Mouse (Mus musculus) embryonic facial prominence, embryonic 14.5 days (tissue): Measurements from ENCODE around the gene Sowaha. TPM values are rescaled to one million over a fixed set of nuclear protein-coding genes. Genes with fewer than 3 reads are reported as not detected.

Source experiments
- ATAC-seq: fragments of 200-750 bp; cut with Nextera tagmentation; 2 replicates; pipeline ENCODE4 v1.8.0; 2017; ENCODE audit warnings: low read depth, moderate number of reproducible peaks, moderate TSS enrichment
- DNase-seq: peaks from one replicate; pipeline ENCODE4 v3.0.0-alpha.2; 2015; ENCODE audit warnings: low spot score
- H3K27ac ChIP-seq: fragments of 300-500 bp; sonication (generic); replicated peaks from 2 replicates; pipeline ENCODE4 v1.5.1; 2014; ENCODE audit warnings: low read depth, mild to moderate bottlenecking, low read length, moderate library complexity
- H3K27me3 ChIP-seq: fragments of 300-500 bp; sonication (generic); replicated peaks from 2 replicates; pipeline ENCODE4 v1.6.1; 2014; ENCODE audit warnings: low read length; ENCODE audit not compliant: control insufficient read depth, insufficient read depth
- H3K36me3 ChIP-seq: fragments of 300-500 bp; sonication (generic); 2 replicates; pipeline ENCODE4 v1.6.1; 2014; ENCODE audit warnings: low read length, mixed read lengths; ENCODE audit not compliant: control insufficient read depth, insufficient read depth
- H3K4me1 ChIP-seq: fragments of 300-500 bp; sonication (generic); 2 replicates; pipeline ENCODE4 v1.6.1; 2014; ENCODE audit warnings: antibody characterized with exemption, low read length; ENCODE audit not compliant: control insufficient read depth, insufficient read depth
- H3K4me2 ChIP-seq: fragments of 300-500 bp; sonication (generic); 2 replicates; pipeline ENCODE4 v1.6.1; 2014; ENCODE audit warnings: low read depth, mild to moderate bottlenecking, low read length, moderate library complexity, mixed read lengths
- H3K4me3 ChIP-seq: fragments of 300-500 bp; sonication (generic); 2 replicates; pipeline ENCODE4 v1.5.1; 2014; ENCODE audit warnings: low read depth, mild to moderate bottlenecking, low read length
- H3K9ac ChIP-seq: fragments of 300-500 bp; sonication (generic); 2 replicates; pipeline ENCODE4 v1.6.1; 2014; ENCODE audit warnings: low read depth, mild to moderate bottlenecking, low read length, moderate library complexity, mixed read lengths
- H3K9me3 ChIP-seq: fragments of 300-500 bp; sonication (generic); 2 replicates; pipeline ENCODE4 v1.6.1; 2016; ENCODE audit warnings: low read length; ENCODE audit not compliant: control insufficient read depth
- WGBS: fragments of 180-500 bp; shearing (Covaris S2); extraction: QIAGEN DNeasy Blood & Tissue Kit; methylation state at CpG from one replicate; pipeline ENCODE4 v1.1.7; 2014; 5-methylcytosine and 5-hydroxymethylcytosine counted together
- polyA plus RNA-seq: library from polyadenylated mRNA; unstranded; fragments of >200 nt; fragmentation: Nextera tagmentation; extraction: Ambion mirVana; gene quantifications from 2 replicates; pipeline ENCODE4 v1.2.1, GENCODE M21; 2014

Sowaha gene
- polyA plus RNA-seq, 1 experiment from 2014 or later, result 1.0 TPM

- 71% methylated on average over 6 of the region's 6 CpGs for WGBS
- H3K27me3 ChIP-seq, result no peaks in the 10 kb centered on the region
- no peak for ATAC-seq
Observed at GRCm38 (mm10) chr11:53496946-53497345, 16.9 kb upstream of the Sowaha start.

GRCm38 (mm10) chr11:53495417-53495816 lies 15.3 kb upstream of the Sowaha start:
- Histone ChIP-seq H3K27ac (peak overlapping the region; percentile 58; the same call in 1 of the 2 replicates), H3K27me3 (no peaks in the 10 kb centered on the region), H3K4me3 (no peak overlapping the region), H3K36me3 (no peaks in the 10 kb centered on the region), H3K9ac (no peak overlapping the region), H3K4me2 (no peak overlapping the region), H3K9me3 (no peaks in the 10 kb centered on the region), H3K4me1 (peaks cover under 1% of the 10 kb centered on the region; the same call in 1 of the 2 replicates)
- no peak for ATAC-seq
- DNase-seq, result peak; percentile 73
- WGBS, result 27% methylated on average over 6 of the region's 6 CpGs

More at GRCm38 (mm10) chr11:53496946-53497345, 16.9 kb upstream of the Sowaha start:
- H3K4me1 ChIP-seq, result peaks cover 5% of the 10 kb centered on the region; the same call in 1 of the 2 replicates
- H3K36me3 ChIP-seq, result no peaks in the 10 kb centered on the region
- DNase-seq, result no peak
- H3K27ac ChIP-seq, result no peak overlapping the region
- no peak overlapping the region for H3K4me2 ChIP-seq
- no peaks in the 10 kb centered on the region for H3K9me3 ChIP-seq
- H3K4me3 ChIP-seq, result no peak overlapping the region
- no peak overlapping the region for H3K9ac ChIP-seq

GRCm38 (mm10) chr11:53493243-53493955 lies 13.3 kb upstream of the Sowaha start:
- no peak overlapping the region for H3K27ac ChIP-seq
- no peak overlapping the region for H3K4me3 ChIP-seq
- H3K9ac ChIP-seq, result no peak overlapping the region
- no peaks in the 10 kb centered on the region for H3K4me1 ChIP-seq
- peak; percentile 23; the same call in 1 of the 2 replicates for ATAC-seq
- DNase-seq, result no peak
- no peak overlapping the region for H3K4me2 ChIP-seq
- H3K9me3 ChIP-seq, result no peaks in the 10 kb centered on the region
- no peaks in the 10 kb centered on the region for H3K36me3 ChIP-seq
- 45% methylated on average over 3 of the region's 3 CpGs for WGBS
- no peaks in the 10 kb centered on the region for H3K27me3 ChIP-seq

- no peaks in the 10 kb centered on the region for H3K27me3 ChIP-seq
- no peaks in the 10 kb centered on the region for H3K4me1 ChIP-seq
- H3K4me2 ChIP-seq, result no peak overlapping the region
- DNase-seq (peak; percentile 71), ATAC-seq (peak; percentile 38; the same call in 1 of the 2 replicates)
- no peak overlapping the region for H3K27ac ChIP-seq
- H3K36me3 ChIP-seq, result no peaks in the 10 kb centered on the region
- WGBS, result 14% methylated on average over 8 of the region's 8 CpGs
- H3K9ac ChIP-seq, result no peak overlapping the region
- no peaks in the 10 kb centered on the region for H3K9me3 ChIP-seq
- H3K4me3 ChIP-seq, result no peak overlapping the region
Observed at GRCm38 (mm10) chr11:53491954-53492401, 11.9 kb upstream of the Sowaha start.

- no peak overlapping the region for H3K4me3 ChIP-seq
- H3K4me2 ChIP-seq, result no peak overlapping the region
- DNase-seq (no peak), ATAC-seq (no peak)
- H3K27ac ChIP-seq, result no peak overlapping the region
- H3K36me3 ChIP-seq, result no peaks in the 10 kb centered on the region
- 59% methylated on average over 9 of the region's 9 CpGs for WGBS
- no peak overlapping the region for H3K9ac ChIP-seq
- H3K4me1 ChIP-seq, result no peaks in the 10 kb centered on the region
- H3K27me3 ChIP-seq, result 0 out of 2 replicates have a peak, but pooled peaks cover 4% of the 10 kb centered on the region
- H3K9me3 ChIP-seq, result no peaks in the 10 kb centered on the region
Observed at GRCm38 (mm10) chr11:53489421-53489820, 9.3 kb upstream of the Sowaha start.

- Histone ChIP-seq H3K27ac (no peak overlapping the region), H3K4me1 (no peaks in the 10 kb centered on the region), H3K4me2 (no peak overlapping the region), H3K9me3 (no peaks in the 10 kb centered on the region), H3K36me3 (no peaks in the 10 kb centered on the region), H3K9ac (no peak overlapping the region), H3K27me3 (0 out of 2 replicates have a peak, but pooled peaks cover 4% of the 10 kb centered on the region), H3K4me3 (no peak overlapping the region)
- no peak for DNase-seq
- 93% methylated on average over 5 of the region's 5 CpGs for WGBS
- no peak for ATAC-seq
Observed at GRCm38 (mm10) chr11:53489007-53489406, 8.9 kb upstream of the Sowaha start.

GRCm38 (mm10) chr11:53486822-53487594 lies 6.9 kb upstream of the Sowaha start:
- H3K27ac ChIP-seq, result no peak overlapping the region
- H3K36me3 ChIP-seq, result no peaks in the 10 kb centered on the region
- no peaks in the 10 kb centered on the region for H3K4me1 ChIP-seq
- DNase-seq (no peak), ATAC-seq (peak; percentile 67)
- 11% methylated on average over 25 of the region's 27 CpGs for WGBS
- H3K4me3 ChIP-seq, result peak overlapping the region; percentile 15
- peaks cover 8% of the 10 kb centered on the region; the same call in 1 of the 2 replicates for H3K27me3 ChIP-seq
- peak overlapping the region; percentile 43 for H3K4me2 ChIP-seq
- H3K9me3 ChIP-seq, result no peaks in the 10 kb centered on the region
- H3K9ac ChIP-seq, result no peak overlapping the region; the same call in 1 of the 2 replicates

GRCm38 (mm10) chr11:53486351-53486750 lies 6.3 kb upstream of the Sowaha start:
- ATAC-seq (no peak), DNase-seq (no peak)
- 71% methylated on average over 3 of the region's 3 CpGs for WGBS
- Histone ChIP-seq H3K9ac (no peak overlapping the region), H3K4me2 (no peak overlapping the region), H3K9me3 (no peaks in the 10 kb centered on the region), H3K4me3 (no peak overlapping the region), H3K4me1 (no peaks in the 10 kb centered on the region), H3K36me3 (no peaks in the 10 kb centered on the region), H3K27ac (no peak overlapping the region), H3K27me3 (peaks cover 12% of the 10 kb centered on the region)
